Mouse (Mus musculus) induced T-regulatory cell, adult 2 months (primary cell): ENCODE measurements around the gene Fbxl7.

Experiments
- DNase-seq: peaks from one replicate; pipeline ENCODE4 v3.0.0-alpha.2; 2012; ENCODE audit warnings: low read depth

Fbxl7 gene

DNA sequence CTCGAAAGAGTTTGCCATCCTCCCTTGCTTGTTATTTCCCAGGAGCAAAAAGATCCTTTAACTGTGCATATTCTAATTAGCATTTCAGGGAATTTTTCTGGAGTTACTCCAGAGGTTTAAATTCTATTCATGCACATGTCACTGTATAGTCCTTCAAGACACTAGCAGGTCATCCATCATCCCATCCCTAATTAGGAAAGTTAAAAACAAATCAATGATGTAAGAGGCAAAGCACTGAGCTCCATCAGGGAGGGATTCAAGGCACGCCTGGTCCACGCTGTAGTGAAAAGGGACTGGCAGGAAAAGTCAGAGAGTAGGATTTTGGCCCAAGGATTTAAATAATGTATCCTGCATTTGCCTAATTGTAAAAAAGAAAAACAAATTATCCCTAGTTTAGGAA is 202.3 kb downstream of the Fbxl7 start:
- no peak for DNase-seq

DNA sequence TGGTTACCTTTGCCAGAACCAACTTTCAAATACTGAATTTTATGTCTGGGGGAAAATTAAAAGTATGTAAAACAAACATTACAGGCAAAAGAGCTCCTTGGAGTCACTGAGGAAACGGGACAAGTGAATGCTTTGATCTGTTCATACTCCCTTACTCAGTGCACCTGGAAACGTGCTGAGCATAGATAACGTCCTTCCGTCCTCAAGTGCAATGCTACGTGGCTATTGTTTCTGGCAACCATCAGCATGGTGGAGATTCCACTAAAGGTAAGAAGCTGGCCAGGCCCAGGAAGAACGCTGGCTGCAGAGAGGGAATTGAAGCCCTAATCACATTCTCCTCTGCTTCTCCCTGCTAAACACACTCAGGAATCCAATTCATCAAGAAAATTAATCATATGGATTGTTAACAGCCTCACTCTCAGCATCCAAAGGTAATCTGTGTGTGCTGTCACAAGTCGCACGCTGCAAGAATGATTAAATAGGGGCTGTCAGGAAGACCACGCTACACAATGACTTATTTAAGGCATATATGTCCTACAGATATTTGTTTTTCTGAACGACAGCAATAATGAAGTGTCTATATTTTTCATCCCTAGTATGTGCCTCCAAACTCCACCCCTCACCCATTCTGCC is 206.8 kb downstream of the Fbxl7 start:
- DNase-seq = no peak

DNA sequence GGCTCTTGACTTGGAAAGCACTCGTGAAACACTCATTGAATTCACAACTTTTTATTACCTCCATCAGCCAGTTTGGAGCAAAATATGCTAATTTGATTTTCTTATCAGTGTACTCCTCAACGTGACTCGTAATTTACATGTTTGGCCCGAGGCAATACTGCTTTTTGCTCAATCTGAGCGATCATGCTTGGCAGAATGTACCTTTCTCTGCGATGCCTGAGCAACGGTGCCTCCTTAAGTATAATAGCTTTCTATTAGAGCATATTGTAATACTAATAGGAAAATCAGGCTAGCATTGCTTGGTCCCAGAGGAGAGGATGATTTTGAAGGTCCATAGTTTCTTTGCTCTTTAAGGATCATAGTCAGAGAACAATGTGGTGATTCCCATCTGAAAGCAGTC is 207.7 kb downstream of the Fbxl7 start:
- DNase-seq = no peak

GRCm38 (mm10) chr15:26682279-26682678 is 213.1 kb downstream of the Fbxl7 start:
- DNase-seq = no peak

GRCm38 (mm10) chr15:26673239-26673859 is 222.0 kb downstream of the Fbxl7 start:
- DNase-seq = no peak

GRCm38 (mm10) chr15:26654988-26655387 is 240.4 kb downstream of the Fbxl7 start:
- DNase-seq = no peak

DNA sequence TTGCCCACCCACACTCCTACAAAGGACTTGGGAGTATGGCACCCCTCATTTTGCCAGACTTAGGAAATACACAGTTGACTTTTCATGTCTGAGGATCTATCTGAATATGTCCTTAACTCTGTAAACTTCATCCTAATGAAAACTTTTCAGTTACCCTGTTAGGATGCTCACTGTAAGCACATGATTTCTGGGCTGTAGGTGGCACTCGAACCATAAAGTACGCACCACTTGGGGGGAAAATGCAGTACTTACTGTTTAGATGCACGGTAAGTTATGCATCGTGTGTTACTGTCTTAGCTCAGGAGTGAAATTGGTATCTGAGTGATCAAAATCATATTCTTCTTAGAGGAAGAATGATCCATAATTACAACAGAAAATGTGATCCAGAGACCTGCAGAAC is 252.8 kb downstream of the Fbxl7 start:
- no peak for DNase-seq

DNA sequence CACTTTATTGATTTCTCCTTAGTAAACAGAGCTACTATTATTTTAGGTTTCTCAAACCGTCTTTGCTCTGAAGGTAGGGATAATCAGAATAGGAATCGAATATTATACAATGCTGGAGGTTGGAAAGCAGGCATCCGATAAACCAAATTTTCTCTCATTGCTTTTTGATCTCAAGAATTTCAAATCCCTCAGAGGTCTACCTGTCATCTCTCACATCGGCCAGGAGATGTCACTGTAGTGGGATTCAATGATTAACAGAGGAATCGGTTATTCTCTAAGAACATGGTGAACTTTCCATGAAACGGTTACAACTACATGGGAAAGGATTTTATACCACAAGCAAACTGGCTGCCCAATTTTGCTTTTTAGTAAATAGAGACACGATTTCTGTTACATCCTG is 255.7 kb downstream of the Fbxl7 start:
- DNase-seq = no peak

GRCm38 (mm10) chr15:26635591-26635990 is 259.8 kb downstream of the Fbxl7 start:
- DNase-seq = no peak

DNA sequence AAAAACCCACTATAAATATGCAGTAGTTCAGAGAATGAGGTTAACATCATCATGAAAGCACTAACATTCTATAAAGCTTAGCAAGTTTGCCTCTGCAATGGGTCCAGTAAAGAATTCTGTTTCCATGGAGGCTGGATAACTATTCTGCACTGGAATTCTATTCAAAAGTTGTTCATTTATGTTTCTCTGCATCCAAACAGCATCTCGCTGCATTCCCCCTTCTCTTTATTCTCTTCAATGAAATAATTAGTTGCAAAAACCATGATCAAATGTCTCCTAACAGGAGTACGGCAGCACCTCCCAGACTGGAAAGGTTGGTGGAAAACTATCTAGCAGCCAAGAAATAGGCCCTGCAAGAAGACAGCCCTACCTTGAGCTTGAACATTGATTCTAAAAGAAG is 267.2 kb downstream of the Fbxl7 start:
- no peak for DNase-seq

- no peak for DNase-seq
Observed at GRCm38 (mm10) chr15:26623242-26623641, 272.1 kb downstream of the Fbxl7 start.

- DNase-seq = no peak
Observed at GRCm38 (mm10) chr15:26620279-26620678, 275.1 kb downstream of the Fbxl7 start.

- no peak for DNase-seq
Observed at GRCm38 (mm10) chr15:26619221-26619620, 276.2 kb downstream of the Fbxl7 start.

DNA sequence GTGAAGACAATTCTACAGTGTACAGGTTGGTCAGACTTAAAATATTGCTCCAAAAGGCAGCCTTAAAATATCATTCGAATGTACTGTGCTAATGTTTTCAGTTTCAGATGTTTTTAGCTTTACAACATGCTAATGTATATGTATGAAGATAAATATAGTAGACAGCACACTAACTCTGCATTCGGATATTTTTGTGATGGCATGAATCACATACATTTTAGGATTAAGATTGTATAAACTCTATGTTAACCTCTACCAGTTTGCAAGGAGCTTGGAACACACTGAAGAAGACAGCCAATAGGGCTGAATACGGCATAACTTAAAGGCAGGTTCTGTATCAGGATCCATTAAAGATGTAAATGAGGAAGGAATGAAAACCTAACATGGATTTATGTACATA is 299.1 kb downstream of the Fbxl7 start:
- DNase-seq = no peak

DNA sequence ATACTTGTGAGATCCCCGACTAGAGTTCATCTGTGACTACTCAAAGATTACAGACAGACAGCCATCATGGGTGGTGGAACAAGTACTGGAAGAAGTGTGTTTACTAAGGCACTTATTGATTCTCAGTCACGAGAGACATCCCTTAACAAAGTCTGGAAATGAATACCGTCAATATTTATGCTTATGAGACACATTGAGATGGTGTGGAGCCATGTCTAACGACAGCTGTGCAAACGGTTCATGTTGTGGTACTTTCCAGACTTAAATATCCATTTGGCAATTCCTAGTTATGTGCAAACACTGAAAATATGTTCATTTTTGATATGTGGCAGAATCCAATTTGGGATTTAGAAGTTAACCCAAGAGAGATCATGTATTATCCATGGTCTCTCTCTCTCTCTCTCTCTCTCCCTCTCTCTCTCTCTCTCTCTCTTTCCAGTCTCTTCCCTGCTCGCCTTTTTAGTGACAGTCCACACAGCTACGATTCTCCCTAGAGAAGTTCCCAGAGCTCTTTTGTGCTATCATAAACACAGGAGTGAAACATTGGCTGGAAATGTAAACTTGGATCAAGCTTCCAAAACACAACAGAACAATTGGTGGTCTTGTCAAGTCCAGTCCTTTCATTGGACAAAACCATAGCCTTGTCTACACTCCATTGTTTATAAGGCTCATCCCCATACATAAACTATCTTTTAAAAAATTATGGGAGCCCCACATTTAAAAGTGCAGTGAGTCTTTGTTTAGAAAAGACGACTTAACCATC is 315.3 kb downstream of the Fbxl7 start:
- DNase-seq = no peak

GRCm38 (mm10) chr15:26578500-26578899 is 316.9 kb downstream of the Fbxl7 start:
- DNase-seq = no peak

DNA sequence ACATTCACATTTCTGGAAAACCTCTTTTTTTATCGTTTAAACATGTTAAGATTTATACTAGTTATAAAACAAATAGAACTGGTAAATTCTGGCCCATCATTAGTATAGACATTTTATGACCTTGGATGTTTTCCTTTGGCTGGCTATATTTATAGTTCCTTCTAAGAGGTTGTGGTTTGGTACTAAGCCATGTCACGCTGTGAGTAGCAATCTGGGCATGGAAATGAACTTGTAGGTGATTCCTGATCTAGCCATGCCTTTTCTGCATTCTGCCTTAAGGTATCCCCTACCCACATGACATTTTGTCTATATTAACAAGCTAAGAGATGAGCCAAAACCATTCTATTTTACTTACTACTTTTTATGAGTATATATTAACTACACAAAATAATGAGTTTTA is 329.3 kb downstream of the Fbxl7 start:
- no peak for DNase-seq

GRCm38 (mm10) chr15:26553620-26554019 is 341.8 kb downstream of the Fbxl7 start:
- no peak for DNase-seq

- DNase-seq = no peak
Observed at GRCm38 (mm10) chr15:26533997-26534700, 361.2 kb downstream of the Fbxl7 start.

GRCm38 (mm10) chr15:26519220-26519631 is 376.2 kb downstream of the Fbxl7 start:
- DNase-seq = no peak

DNA sequence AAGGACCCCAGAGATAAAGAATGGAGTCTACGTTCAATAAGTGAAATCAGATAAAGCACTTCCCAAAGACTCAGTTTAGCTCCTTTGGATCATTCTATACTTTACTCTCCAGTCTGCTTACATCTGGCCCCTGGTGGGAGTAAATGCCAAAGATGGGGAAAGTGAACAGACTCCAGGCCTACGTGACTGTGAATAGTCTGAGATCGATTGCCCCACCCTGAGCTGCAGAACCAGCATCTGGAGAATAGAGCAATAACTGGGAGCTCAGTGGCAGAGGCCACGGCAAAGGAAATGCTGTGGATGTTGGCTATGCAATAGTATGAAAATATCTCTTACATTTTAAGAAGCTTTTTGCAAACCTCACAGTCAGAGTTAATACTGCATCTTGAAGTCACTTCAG is 394.4 kb downstream of the Fbxl7 start:
- DNase-seq = no peak
